Mouse (Mus musculus) ES-Bruce4 (cell line): ENCODE measurements around the gene Lysmd1.
A peak's percentile ranks its signal among the peaks of the same experiment; 100 is the strongest.

ENCODE experiments used
- CTCF ChIP-seq: IDR thresholded peaks from one replicate; pipeline ENCODE4 v1.8.1; 2011; ENCODE audit warnings: low read depth, low read length
- EP300 ChIP-seq: IDR thresholded peaks from 2 replicates; pipeline ENCODE4 v1.6.1; 2011; ENCODE audit warnings: low read depth, low read length; ENCODE audit not compliant: insufficient read depth
- POLR2A ChIP-seq: IDR thresholded peaks from one replicate; pipeline ENCODE4 v1.8.1; 2011; ENCODE audit warnings: low read length; ENCODE audit not compliant: insufficient read depth

GRCm38 (mm10) chr3:95153874-95154273 lies 20.0 kb downstream of the Lysmd1 start:
- TF ChIP-seq CTCF (peak; percentile 64), POLR2A (no peak), EP300 (no peak)
